Mouse (Mus musculus) monocyte, adult 5-6 weeks (primary cell): Measurements from ENCODE around the gene Ptpra. TPM values are rescaled to one million over a fixed set of nuclear protein-coding genes. Genes with fewer than 3 reads are reported as not detected.
A peak's percentile ranks its signal among the peaks of the same experiment; 100 is the strongest.
"Not testable (repeated sequence)": the region's sequence is repeated elsewhere in the genome, so short reads cannot be mapped to it uniquely, and the experiment has no call there.

ENCODE experiments used
- ATAC-seq: fragments of 153-309, 156-312 bp; replicated peaks from 2 replicates; pipeline ENCODE4 v1.8.0; 2017; ENCODE audit warnings: mild to moderate bottlenecking; ENCODE audit not compliant: low TSS enrichment, insufficient number of reproducible peaks, severe bottlenecking, poor library complexity, low FRiP score
- total RNA-seq: library from RNA; stranded (forward); fragments of 200-1000, 200-491, 200-594 nt; gene quantifications from 3 replicates; pipeline ENCODE4 v1.2.3, GENCODE M21; 2017

Gene Ptpra
- total RNA-seq, 1 experiment from 2014 or later: 103 TPM

DNA sequence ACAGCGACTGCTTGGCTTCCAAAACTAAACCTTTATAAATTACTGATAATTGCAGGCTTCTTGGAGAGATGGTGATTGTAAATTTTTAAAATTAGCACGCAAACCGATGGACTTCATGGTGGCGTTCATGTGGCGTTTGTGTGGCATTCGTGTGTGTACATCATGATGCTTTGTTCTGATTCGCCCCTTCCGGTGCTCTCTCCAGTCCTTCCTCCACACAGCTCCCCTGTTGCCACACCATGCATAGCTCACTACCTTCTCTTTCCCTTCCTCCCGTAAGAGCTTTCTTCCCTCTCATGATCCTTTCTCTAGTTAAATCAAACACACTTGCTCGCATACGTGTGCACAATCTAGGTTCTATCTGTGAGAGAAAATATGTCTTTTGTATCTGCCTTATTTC is 25.7 kb downstream of the Ptpra start:
- peak; percentile 53; the same call in 1 of the 2 replicates for ATAC-seq

DNA sequence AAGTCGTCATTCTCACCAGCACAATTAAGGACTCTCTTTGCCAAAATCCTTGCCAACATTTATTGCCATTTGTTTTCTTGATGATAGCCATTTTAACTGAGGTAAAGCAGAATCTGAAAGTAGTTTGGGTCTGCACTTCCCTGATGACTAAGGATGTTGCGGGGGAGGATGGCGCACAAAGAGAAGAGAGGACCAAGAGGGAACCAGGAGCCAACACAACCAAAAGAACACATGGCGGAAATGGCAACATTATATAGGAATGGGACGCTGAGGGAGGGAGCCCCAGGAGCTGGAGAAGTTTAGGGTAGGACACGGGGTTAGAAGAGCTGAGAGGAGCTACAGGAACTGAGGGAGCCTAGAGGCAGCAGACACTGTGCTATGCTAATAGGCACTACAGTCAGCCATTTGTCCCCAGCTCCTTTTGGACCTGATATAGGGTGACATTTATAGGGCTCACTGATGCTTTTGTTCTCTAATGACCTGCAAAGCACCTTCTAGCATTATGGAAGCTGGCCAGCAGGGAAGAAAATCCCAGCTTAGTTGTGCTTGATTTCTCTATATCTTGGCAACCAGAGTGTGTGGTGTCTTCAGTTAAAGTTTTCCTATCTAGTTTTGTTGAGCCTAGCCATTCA is 26.7 kb downstream of the Ptpra start:
- ATAC-seq: no peak

- no peak for ATAC-seq
These were observed 32.1 kb downstream of the Ptpra start for GRCm38 (mm10) chr2:130482177-130482576.

GRCm38 (mm10) chr2:130482700-130483099 is 32.6 kb downstream of the Ptpra start:
- no peak for ATAC-seq

DNA sequence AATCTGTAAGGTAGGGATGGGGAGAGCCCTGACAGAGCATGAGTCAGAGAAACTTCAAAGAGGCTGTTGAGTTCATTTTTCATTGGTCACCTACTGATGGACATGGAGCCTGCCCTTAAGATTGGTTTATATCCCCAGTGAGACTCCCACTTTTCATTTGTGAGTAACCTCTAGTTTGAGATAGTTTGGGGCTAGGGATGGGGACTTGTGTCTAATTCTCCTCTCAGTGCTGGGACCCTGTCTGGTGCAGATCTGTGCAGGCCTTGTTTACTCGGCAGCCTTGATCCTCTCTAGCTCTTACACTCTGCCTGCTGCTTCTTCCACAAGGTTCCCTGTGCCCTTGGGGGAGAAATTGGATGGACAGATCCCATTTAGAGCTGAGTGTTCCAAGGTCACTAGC is 34.1 kb downstream of the Ptpra start:
- ATAC-seq: no peak

GRCm38 (mm10) chr2:130488002-130488401 is 37.9 kb downstream of the Ptpra start:
- ATAC-seq: no peak

DNA sequence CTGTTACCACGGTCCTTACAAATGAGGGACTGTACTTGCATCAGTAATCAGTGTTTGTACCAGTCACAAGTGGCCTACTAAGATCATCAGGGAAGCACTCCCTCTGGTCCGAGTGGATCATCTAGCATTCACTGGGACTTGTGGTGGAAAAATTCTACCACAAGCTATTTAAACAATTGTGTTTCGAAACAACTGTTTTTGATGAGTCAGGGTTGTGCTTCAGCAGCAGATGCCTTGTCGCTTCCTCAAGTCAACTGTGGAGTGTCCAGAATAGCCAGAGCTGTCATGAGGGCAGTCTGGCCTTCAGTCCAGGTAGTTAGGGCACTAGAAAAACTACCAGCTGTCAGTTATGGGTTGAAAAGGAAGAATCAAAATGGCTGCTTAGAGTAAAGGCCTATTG is 38.5 kb downstream of the Ptpra start:
- peak; percentile 55; the same call in 1 of the 2 replicates for ATAC-seq

GRCm38 (mm10) chr2:130491162-130491561 is 41.1 kb downstream of the Ptpra start:
- ATAC-seq: no peak

DNA sequence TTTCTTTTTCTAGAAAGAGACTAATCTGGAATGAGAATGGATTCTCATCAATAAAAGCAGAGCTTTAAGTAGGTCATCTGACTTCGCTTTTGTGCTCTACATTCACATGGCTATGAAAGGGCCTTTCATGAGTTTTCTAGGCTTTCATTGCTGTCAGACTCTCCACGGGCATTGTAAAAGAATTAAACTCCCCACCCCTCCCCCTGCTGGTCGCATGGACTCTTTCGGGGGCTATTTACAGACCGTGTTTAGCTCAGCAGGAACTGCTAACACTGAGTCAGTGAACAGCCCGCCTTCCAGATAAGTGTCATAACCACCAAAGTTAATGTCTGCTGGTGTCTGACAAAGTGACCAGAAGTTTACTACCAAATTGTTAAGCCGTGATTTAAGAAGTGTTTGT is 41.5 kb downstream of the Ptpra start:
- no peak for ATAC-seq

DNA sequence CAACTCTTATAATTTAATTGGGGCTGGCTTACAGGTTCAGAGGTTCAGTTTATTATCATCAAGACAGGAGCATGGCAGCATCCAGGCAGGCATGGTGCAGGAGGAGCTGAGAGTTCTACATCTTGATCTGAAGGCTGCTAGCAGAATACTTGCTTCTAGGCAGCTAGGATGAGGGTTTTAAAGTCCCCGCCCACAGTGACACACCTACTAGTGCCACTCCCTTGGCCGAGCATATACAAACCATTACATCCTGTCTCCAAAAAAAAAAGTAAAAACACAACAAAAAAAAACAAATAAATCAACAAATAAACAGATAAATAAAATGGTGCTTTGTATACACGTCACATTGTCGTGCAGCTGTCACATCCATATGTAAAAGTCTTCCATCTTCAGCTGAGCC is 45.0 kb downstream of the Ptpra start:
- ATAC-seq: not testable (repeated sequence)

DNA sequence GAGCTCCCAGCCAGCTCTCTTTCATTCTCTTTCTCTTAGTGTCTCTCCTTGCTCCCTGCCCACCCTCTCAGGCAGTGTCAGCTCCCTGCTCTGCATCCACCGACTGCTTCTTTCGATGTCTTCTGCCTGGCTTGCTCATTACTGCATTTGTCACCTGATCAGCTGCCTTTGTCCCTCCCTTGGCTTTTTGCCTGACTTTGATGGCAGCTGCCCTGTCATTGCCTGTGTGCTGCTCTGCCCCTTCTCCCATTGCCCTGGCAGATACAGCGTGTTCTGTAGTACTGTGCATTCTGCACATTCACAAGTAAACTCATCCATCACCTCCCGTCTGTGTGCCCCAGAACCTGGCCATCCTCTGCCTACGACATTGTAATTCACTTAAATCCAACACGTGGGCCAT is 46.0 kb downstream of the Ptpra start:
- ATAC-seq: no peak

- no peak for ATAC-seq
These were observed 46.9 kb downstream of the Ptpra start for GRCm38 (mm10) chr2:130496931-130497330.

DNA sequence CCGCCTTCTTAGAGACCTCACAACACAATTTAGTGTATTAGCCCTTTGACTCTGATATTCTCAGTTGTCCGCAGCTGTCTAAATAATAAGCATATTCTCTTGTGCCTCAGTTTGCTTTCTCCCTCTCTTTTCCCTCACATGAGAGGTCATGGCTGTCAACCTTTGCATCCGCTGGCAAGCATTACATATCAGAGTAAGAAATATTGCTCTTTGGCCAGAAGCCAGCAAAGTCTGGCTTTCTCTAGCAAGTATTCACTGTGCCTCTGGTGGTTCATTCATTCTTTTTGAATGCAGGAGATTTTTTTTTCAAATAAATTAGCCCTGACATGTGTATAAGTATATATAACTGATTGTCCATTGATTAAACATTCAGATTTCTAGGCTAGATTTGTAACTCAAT is 49.5 kb downstream of the Ptpra start:
- no peak for ATAC-seq

DNA sequence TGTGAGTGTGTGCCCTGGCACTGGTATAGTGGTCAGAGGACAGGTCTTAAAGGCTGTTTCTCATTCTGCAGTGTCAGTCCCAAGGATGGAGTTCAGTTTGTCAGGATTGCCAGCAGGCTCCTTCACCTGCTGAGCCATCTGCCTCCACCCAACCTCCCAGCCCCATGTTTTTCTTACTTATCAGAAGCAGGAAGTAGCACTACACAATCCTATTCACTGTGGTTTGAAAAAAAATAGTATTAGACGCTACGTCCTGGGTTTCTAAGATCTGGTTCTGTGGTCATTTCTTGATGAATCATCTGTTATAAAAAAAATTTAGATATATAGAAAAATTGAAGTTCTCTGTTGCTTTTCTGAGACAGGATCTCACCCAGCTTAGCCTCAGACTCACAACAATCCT is 51.5 kb downstream of the Ptpra start:
- no peak for ATAC-seq

DNA sequence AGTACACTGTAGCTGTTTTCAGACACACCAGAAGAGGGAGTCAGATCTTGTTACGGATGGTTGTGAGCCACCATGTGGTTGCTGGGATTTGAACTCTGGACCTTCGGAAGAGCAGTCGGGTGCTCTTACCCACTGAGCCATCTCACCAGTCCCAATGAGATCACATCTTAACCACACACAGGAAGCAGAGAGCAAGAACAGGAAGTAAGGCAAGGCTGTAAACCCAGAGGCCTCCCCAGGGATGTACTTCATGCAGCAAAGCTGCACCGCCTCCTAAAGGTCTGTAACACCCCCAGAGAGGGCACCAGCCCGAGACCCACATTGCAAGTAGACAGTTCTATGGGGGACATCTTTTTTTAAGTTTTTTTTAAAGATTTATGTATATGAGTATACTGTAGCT is 61.5 kb downstream of the Ptpra start:
- not testable (repeated sequence) for ATAC-seq

DNA sequence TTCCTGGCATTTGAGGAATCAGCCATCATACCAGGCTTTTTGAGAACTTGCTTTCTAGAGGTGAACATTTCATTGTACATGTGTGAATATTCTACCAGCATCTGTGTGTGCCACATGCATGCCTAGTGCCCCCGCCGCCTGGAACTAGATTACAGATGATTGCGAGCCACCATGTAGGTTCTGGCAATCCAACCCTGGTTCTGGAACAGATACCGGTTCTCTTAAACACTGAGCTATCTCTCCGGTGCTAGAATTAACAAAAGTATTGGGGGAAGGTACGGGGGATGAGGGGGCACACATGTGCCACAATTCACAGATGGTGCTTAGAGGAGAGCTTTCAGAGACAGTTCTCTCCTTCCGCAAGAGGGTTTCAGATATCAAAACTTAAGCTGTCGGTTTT is 63.8 kb downstream of the Ptpra start:
- no peak for ATAC-seq

GRCm38 (mm10) chr2:130515791-130516190 is 65.7 kb downstream of the Ptpra start:
- no peak for ATAC-seq

- no peak for ATAC-seq
These were observed 71.8 kb downstream of the Ptpra start for GRCm38 (mm10) chr2:130521927-130522326.

- ATAC-seq: not testable (repeated sequence)
These were observed 75.4 kb downstream of the Ptpra start for GRCm38 (mm10) chr2:130525480-130525879.

DNA sequence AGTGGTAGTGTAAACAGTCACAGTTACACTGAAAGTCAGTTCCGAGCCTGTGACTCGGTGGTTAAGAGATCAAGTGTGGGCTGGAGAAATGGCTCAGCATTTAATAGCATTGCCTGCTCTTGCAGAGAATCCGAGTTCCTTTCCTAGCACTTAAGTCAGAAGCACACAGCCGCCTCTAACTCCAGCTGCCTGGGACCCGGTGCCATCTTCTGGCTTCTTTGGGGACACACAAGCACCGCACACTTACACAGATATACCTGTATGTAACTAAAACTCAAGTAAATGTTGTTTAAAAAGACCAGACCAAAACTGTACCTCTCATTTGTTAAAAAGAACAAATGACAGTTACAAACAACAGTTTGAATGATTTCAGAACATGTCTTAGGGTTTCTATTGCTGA is 78.4 kb downstream of the Ptpra start:
- no peak for ATAC-seq

DNA sequence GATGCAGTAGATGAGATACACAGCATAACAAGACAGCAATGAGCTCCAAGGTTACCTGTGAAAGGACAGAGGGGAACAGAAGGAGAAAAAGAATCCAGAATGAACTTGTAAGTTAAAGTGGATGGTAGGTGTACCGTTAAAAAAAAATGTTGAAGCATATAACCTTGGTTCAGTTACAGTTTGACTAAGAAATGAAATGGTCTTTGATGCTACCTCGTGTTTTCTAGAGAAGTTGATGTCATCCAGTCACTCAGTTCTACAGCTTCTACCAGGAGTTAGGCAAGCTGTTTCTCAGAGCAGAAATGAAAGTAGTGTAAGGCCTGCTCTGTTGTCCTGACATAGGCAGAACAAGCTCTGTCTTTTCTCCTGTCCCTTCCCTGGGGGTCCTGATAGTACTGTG is 79.2 kb downstream of the Ptpra start:
- no peak for ATAC-seq
